In genomic region chr1:154112500-154112899, GRCm38 (mm10) we compare ENCODE assay signal across 13 mouse cellular contexts.
DNase-seq lines count a peak whose midpoint lies in the region.
"Had no signal": no experiment of that assay in that cellular context is flagged by ENCODE, and none has a peak within 500 bp of the region (broad histone marks: within the 10 kb centered on the region; RNA-seq: fewer than 3 reads in every experiment).

No protein-coding gene starts in this region.

- peak; percentile 53 for DNase-seq in gastrocnemius, adult 18-20 months (ENCODE audit: low spot score)
- no peak for DNase-seq in gastrocnemius, postnatal 4 days (ENCODE audit: low spot score in 2 of 2)
- peak; percentile 1 for DNase-seq in kidney, adult 18-20 months
- no peak for DNase-seq in kidney, adult 8-10 months
- peak; percentile 81 for DNase-seq in adipocyte (ENCODE audit: low spot score)
- peak; percentile 78 for DNase-seq in lung, postnatal 25 days (ENCODE audit: low spot score)
- DNase-seq in cerebellum, postnatal 4 days (ENCODE audit: low spot score in 2 of 2): no peak
- no peak for DNase-seq in adrenal gland, adult 2 months
- DNase-seq: cerebellum, adult 2 months; embryo, embryonic 11 days; kidney, postnatal 10 days; left cerebral cortex, postnatal 4 days; thymus, postnatal 14 days had no signal

Comparison
In these comparisons a context has a peak if more than half of its experiments do, and no peak if none do; other contexts are left out.
1. DNase-seq: peak in gastrocnemius, adult 18-20 months (single experiment), kidney, adult 18-20 months (single experiment), adipocyte (single experiment) and lung, postnatal 25 days (single experiment); none in gastrocnemius, postnatal 4 days (0 of 2), kidney, adult 8-10 months (0 of 2), cerebellum, postnatal 4 days (0 of 2) and adrenal gland, adult 2 months (single experiment).